Mouse (Mus musculus) retina, postnatal 7 days (tissue): ENCODE data around the gene Snx7.

Source experiments
- DNase-seq: peaks from one replicate; pipeline ENCODE4 v3.0.0-alpha.2; 2012; ENCODE audit warnings: low read depth, low spot score

The Snx7 gene

DNA sequence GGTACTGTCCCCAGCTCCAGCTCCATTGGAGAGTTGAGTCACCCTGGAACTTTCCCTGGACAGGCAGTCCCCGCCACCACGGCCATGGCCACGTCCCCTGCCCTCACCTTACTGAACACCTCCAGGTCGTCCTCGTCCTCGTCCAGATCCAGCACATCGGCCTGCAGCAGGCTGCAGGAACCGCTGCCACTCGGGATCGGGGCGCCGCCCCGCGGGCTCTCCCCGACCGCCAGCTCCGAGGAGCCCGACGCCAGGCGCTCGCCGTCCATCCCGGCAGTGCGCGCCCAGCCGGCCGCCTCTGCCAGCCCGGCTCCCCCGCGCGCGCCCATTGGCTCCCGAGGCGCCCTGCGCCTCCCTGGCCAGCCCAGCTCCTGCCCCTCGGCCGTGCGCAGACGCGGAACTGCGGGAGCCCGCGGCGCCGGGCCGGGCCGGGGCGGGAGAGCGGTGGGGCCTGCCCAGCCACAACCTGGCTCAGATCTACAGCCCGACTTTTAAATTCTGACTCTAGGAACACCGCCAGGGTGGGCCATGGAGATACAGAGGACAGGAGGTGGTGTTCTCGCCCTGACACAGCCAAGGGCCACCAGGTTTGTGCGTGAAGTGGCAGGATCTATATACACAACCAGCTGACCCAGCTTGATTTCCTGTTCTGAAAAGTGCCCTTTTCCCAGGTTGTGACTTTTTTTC is at the start of gene Snx7:
Snx7 (minus strand) TSS at position 300 of the 687 bp plus-strand sequence.
- peak; percentile 69 for DNase-seq

DNA sequence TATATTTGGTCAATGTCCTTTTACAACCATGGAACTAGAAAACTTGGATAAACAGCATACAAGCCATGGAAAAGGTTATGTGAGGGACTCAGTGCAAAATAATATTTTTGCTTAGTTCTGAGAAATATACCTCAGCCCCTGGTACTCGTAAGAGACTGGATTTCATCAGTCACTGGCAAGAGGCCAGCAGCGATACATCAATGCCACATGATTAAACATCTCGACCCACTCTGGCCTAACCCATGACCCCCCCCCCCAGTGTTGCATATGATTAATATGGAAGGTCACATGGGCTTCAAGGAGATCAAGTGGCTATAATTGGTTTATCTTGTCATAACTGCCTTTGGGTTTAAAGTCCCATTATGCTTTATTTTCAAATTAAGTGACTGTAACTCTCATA is 46.7 kb upstream of the Snx7 start:
- DNase-seq = no peak

DNA sequence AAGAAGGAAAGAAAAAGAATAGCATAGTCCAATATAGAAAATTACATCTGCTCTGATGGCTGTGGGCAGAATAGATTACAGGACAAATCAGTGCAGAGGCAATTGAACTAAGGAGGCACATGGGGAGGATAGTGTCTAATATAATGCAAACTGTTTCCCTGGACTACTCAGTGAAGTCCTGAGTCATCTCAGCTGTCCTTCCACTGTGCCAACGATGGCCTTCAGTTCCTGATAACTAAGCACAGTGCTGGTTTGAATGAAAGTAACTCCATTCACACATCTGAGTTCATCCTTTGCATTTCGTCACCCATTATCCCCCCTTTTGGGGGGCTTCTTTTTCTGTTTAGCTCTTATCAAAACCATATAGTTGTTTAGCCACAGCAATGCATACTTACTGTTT is 25.0 kb upstream of the Snx7 start:
- DNase-seq = no peak

DNA sequence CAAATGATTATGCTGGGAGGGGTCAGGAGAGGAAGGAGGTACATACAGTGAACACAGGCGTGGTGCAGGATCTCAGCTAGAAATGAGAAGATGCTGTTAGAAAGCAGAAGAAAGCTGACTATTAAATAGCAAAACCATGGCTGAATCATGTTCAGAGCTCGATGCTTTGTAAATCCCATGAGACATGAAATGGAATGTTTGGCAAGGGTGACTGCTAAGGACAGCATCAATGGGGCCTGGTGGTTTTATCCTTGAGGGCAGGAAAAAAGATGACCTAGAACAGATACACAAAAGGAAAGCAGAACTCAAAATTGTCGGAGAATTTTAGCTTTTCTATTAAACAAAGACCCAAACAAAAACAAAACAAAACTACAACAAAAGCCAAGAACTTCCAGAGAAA is 6.7 kb upstream of the Snx7 start:
- DNase-seq = no peak

DNA sequence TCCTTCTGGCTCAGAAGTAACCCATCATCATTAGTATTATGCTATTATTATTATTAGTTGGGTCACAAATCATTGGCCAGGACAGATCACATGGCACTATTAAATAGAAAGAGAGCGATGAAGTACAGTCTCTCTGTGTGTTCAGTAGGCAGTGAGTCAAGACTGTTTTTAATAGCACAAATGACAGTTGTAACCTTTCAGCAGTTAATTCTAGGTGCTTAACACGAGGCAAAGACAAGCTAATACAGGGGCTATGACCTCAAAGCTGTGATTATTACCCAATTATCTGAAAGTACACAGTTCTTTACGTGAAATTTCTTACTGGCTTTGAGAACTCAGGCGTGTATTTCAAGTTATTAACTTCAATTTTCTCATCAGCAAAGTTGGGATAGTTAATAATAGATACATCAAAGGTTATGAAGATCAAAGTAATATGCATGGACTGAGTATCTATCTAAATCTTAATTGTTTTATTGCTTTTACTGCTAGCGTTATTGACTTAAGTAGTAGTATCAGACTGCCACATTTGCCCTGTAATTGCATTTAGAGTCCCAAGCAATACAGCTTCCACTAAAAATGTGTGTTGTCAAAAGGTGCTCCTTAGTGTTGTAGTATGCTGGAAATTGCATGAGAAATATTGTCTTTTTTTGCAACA is 4.6 kb upstream of the Snx7 start:
- no peak for DNase-seq

DNA sequence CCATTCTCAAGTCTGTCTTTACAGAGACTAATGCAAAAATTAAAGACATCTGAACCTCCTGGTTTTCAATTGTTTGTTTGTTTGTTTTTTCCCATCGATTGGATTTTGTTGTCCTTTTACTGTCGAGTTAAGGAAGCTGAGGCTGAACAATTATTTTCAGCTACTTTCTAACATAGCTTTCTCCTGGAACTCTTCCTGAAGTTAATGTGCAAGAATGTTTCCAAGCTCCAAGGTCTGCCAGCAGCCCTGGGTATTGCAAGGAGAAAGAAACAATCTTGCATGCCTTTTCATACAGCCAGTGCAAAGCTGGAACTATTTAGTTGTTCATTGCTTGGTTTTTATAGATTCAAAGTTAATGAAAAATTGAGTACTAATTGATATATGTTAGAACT is 584 bp upstream of the Snx7 start:
- no peak for DNase-seq

DNA sequence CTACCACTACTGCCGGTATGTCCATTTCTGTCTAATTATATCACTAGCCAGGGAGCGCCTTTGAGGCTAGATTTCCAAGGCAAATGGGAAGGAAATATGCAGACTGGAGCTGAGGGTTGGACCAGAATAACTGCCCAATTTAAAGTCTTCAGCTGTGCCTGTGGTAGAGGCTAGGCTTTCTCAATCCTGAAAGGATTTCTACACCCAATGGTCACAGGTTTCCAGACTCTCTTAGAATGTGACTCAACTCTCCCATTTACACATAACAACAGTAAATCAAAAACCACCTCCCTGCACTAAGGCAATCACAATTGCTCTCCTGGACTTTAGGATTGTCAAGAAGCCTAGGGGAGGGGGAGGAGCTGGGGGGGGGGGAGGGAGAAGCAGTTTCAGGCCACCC is 645 bp downstream of the Snx7 start:
- DNase-seq = no peak

DNA sequence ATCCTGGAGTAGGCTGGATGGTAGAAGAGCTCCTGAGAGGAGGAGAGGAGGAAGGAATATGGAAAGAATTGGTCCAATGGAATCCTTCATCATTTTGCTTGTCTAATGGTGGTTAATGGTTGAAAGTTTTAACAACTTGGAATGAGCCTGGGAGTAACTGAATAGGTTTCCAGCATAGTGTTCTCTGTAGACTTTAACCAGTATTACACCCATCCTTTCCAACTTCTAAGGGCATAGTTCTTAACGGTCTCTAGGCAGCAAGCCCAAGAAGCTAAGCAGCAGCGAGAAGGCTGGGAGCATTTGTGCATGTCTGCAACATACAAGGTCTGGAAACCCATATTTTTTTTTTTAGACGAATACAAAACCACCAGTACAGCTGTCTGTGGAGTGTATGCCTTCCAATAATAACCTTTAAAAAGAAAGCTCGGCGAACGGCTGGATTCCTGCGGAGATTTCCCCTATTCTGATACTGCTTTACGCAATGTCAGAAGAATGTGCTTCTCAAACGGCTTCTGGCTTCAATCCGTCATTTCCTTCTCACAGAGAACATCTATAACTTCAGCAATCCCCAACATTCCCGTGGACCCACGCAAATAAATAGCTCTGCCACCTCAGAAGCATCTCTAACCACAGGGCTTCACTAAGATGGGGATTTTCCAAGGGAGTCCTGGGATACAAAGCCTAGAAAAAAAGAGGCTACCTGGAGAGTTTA is 1.9 kb downstream of the Snx7 start:
- DNase-seq = no peak

DNA sequence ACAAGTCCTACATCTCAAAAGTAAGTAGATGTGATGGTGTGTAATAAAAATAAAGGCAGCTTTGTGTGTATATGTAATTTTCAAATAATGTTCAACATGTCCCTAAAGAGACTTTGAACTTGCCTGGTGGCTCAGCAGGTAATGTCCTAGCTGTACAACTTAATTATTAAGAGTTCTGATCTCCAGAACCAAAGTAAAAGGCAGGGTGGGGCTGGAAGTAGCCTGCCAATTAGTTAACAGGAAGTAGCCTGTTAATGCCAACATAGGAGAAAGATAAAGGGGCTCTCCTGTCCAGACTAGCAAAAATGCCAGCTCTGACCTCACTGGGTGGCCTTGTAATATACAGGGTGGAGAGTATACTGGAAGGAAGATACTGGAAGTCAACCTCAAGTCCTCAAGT is 3.1 kb downstream of the Snx7 start:
- DNase-seq = no peak

DNA sequence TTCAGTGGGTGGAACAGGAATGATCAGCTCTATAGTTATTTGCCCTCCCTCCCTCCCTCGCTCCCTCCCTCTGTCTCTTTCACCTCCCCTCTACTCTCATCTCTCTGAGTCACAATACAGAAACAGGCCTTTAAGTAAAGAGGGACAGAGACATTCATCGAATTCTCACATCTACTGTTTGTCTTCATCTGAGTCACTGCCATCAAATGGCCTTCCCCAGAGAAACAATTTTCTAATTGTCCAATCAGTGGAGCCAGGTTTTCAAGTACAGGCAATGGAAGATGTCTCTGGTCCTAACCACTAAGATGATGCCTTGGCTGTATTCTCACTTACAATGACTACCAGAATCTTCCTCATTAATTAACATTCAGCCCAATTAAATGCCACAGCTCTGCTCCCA is 5.8 kb downstream of the Snx7 start:
- DNase-seq = no peak

DNA sequence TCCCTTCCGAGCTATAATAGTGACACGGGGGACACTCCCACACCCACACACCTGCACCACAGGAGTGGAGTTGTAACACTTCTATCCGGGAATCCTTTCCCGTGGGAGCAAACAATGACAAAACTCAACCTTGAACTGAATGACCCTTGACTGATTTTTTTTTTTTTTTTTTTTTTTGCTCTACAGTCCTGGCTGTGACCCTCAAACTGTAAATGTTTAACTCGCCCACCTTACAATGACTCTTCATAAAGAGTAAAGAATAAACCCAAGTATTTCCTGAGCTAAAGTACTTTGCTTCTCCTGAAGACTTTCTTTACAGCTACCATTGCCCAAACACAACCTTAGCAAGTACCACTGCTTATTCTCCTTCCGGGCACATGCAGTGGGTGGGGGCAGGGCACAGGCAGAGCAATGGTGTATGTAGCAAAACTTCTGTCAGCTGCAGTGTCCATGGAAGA is 6.7 kb downstream of the Snx7 start:
- no peak for DNase-seq

DNA sequence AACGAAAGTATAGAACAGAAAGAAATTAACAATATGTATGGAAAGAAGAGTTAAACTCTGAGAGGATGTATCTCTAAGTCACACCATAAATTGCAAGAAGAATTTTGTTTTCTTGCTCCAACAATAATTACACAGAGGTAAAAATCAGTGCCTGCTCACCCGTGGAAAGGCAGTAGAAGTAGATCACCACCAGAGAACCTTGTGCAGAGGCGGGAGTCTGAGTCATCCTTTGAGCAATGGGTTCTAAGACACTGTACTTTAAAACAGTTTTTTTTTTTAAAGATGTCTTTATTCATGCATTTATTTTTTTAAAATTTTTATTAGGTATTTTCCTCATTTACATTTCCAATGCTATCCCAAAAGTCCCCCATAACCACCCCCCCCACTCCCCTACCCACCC is 9.7 kb downstream of the Snx7 start:
- no peak for DNase-seq

DNA sequence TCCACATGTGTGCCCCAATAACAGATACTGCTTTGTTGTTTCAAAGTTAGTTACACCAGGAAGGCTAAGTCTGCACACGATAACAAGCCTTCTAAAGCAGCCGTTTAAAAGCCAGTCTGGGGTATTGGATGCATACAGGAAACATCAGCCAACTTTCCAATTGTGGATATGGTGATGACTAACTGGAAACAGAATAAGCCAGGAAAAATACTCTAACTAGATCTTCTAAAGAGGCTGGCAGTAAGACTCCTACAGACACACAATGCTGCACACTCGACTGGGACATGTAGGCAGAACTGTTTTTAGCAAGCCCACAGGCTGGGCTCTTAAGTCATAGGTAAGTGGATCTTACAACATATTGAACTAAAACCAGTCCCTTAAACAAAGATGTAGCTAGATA is 15.0 kb downstream of the Snx7 start:
- no peak for DNase-seq

DNA sequence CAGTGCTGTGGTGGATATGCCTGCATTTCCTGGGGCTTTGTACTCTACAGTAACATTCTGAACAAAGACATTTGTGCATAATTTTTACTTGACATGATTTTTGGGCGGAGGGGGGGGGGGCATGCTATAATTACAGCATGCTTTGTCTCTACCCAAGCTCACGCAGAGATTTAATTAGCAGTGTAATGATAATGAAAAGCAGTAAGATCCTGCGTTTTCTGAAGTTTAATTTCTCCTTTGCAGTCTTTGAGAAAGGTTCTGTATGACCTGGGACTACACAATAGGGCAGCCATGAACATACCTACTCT is 16.7 kb downstream of the Snx7 start:
- no peak for DNase-seq

DNA sequence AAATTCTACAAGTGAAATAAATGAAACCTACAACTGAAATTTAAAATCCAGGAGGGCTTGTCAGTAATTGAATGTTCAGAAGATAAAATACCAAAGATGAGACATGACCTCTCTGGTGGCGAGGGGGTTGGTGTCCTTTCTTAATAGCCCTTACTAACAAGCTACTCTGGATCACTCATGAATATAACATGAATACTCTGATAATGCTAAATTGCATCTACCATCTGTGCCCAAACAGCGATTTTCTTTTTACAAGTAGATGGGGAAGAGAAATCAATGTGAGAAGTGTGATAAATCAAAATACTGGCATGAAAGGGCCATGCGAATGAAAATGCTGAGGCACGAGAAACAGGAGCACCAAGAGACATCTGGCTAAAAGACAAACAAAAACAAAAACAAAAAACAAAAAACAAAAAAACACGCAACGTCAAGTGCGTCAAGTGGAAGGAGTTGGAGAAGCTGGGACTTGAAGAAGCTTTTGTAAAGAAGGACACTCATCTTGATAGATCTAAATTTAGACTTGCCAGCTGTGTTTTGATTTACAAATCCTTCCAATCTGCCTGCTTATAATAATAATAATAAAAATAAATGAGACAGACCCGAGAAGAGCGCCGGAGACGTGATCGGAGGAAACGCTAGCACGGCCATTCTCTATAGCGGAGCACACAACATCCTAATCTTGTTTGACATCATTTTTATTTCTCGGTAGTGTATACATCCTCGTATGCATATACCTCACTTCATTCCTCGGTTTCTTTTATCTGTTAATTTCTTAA is 17.3 kb downstream of the Snx7 start:
- no peak for DNase-seq

DNA sequence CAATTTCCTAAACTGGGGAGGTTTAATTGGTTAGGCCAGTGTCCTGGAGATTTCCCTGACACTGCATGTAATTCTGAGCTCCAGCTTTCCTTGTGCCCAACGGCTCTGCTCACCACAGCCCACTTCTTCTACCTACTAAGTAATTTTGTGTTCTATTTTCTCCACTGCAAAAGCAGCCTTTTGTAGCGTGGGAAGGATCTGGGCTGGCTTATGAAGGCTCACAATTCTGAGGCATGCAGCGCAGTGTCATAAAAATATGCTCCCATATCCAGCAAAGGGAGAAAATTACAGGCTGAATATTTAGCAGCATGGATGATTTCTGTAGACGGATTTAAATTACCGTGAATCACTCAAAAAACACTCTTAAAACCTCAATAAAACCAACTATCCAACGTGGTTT is 19.9 kb downstream of the Snx7 start:
- DNase-seq = no peak

DNA sequence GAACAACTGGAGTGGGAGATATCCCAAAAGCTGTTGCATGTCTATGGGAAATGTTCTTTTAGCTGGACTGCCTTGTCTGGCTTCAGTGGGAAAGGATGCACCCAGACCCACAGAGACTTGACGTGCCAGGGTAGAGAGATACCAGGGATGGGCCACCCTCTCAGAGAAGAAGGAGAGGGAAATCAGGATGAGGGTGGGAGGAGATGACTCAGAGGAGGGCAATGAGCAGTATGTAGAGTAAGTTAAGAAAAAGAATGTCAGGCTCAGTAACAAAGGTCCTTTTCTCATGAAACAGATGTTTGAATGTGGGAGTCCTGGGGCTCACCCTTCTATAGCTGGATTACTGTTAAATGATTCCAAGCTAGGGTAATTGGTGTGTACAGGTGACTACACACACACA is 26.1 kb downstream of the Snx7 start:
- DNase-seq = no peak

DNA sequence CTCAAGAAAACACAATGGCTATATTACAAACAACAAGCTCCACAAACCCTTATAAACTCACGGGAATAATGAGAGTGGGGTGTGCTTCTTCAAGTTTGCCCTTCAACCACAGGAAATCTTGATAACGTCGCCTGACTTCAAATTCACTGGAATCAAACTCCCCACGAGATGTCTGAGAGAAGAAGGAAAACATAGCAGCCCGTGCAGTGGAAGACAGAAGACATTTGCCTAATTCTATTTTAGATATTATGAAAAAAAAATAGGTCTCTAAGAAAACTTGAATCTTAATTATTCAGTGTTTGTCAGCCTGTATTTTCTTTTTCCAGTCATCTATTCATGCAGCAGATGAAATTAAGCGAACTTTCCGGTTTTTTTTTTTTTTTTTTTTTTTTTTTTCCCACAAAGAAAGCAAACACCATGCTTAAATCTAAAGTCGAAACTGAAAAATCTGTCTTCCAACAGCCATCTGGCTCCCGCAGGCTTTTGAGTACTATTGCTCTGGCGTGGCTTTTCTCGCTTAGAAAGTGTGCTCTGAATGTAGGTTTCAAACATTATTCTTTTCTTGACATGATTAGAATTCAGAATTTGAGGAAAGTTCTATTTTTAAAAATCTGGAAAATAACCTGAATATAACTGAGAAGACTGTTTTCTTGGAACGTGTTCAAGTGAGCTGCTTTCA is 28.7 kb downstream of the Snx7 start:
- no peak for DNase-seq

DNA sequence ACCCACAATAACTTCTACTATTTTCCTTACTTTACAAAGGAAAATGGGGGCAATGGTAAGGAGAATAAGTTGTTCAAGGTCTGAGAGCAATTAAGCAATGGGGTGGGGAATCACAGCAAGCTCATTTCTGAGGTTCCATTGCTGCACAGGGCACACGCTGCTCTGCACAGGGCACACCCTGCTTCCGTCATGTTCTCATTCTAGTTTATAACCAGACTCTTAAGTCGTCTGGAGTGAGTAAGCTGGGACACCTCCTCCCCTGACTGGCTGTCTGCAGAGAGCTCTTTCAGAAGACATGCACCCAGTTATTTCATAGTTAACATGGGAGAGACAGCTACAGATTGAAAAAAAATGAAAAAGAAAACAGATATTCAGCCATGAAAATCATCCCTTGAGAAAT is 30.7 kb downstream of the Snx7 start:
- no peak for DNase-seq

DNA sequence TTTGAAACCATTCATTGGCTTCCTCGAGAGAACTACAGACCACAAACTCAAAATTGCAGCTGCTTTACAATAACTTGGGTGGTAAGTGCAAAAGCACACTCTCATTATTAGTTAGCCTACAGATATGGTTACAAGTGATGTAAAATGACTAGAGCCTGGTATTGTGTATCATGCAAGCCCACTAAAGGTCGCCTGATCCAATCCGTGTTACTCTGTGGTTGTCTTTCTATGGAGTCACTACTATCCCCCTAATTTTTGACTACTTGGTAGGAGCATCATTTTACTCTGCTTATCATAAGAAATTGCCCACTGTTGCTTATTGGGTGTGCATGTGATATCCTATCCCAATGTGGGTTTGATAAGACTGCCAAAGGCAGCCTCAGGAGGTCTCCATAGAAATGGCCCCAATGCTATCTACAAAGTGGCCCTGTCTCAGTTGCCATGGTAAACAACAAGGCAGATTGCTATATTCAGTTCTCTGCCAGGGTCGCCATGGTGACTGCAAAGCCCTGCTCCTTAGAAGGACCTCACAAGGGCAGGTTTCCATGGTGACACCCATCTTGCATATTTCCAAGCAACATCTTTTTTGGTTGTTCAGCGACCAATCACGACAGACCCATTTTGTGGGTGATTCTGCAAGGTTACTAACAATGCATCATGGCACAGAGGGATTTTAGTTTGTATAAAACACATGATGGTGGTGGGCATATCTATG is 42.1 kb downstream of the Snx7 start:
- no peak for DNase-seq

DNA sequence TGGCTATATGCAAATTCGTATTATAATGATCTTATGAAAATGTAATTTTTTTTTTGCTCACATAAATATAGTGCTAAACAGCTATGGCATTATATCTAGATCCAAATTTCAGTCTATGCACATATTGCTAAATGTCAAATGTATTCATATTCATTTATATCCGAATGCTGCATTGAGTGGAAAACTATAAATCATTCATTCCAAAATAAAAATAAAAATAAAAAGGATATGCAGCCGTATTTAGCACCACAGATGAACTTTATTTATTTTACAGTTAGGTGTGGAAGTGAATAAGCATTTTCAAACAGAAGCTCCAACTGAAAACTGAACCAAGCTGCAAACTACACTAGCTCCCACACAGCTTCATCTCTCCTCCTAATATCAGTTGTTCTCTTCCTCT is 45.5 kb downstream of the Snx7 start:
- no peak for DNase-seq
